Mouse (Mus musculus) stomach, embryonic 15.5 days (tissue): ENCODE results near the gene Ptgfrn. TPM values are rescaled to one million over a fixed set of nuclear protein-coding genes. Genes with fewer than 3 reads are reported as not detected.

Experiments used
- ATAC-seq: fragments of 200-750 bp; cut with Nextera tagmentation; 2 replicates; pipeline ENCODE4 v1.8.0; 2017; ENCODE audit warnings: low read depth, moderate number of reproducible peaks, moderate TSS enrichment; ENCODE audit not compliant: insufficient read depth, low FRiP score
- H3K27ac ChIP-seq: fragments of 300-500 bp; sonication (generic); 2 replicates; pipeline ENCODE4 v1.5.1; 2015; ENCODE audit warnings: mild to moderate bottlenecking, inconsistent platforms
- H3K27me3 ChIP-seq: fragments of 300-500 bp; sonication (generic); replicated peaks from 2 replicates; pipeline ENCODE4 v1.6.1; 2015; ENCODE audit warnings: inconsistent platforms
- H3K36me3 ChIP-seq: fragments of 300-500 bp; sonication (generic); 2 replicates; pipeline ENCODE4 v1.6.1; 2015; ENCODE audit warnings: inconsistent platforms
- H3K4me1 ChIP-seq: fragments of 300-500 bp; sonication (generic); 2 replicates; pipeline ENCODE4 v1.6.1; 2015; ENCODE audit warnings: inconsistent platforms
- H3K4me2 ChIP-seq: fragments of 300-500 bp; sonication (generic); 2 replicates; pipeline ENCODE4 v1.6.1; 2015; ENCODE audit warnings: mild to moderate bottlenecking, inconsistent platforms
- H3K4me3 ChIP-seq: fragments of 300-500 bp; sonication (generic); replicated peaks from 2 replicates; pipeline ENCODE4 v1.5.1; 2015; ENCODE audit warnings: inconsistent platforms
- H3K9ac ChIP-seq: fragments of 300-500 bp; sonication (generic); 2 replicates; pipeline ENCODE4 v1.6.1; 2015; ENCODE audit warnings: inconsistent platforms
- H3K9me3 ChIP-seq: fragments of 300-500 bp; sonication (generic); 2 replicates; pipeline ENCODE4 v1.6.1; 2016; ENCODE audit warnings: inconsistent platforms
- WGBS: fragments of 180-500 bp; shearing (Covaris S2); methylation state at CpG from one replicate; pipeline ENCODE4 v1.1.7; 2015; 5-methylcytosine and 5-hydroxymethylcytosine counted together
- polyA plus RNA-seq: library from polyadenylated mRNA; unstranded; fragments of >200 nt; fragmentation: Nextera tagmentation; extraction: Ambion mirVana; gene quantifications from 2 replicates; pipeline ENCODE4 v1.2.1, GENCODE M21; 2015

Ptgfrn gene
- polyA plus RNA-seq, 1 experiment from 2014 or later: 6.0 TPM

GRCm38 (mm10) chr3:101049997-101050396 lies 60.1 kb downstream of the Ptgfrn start:
- H3K27me3 ChIP-seq: no peaks in the 10 kb centered on the region
- H3K4me1 ChIP-seq: no peaks in the 10 kb centered on the region
- 68% methylated on average over 9 of the region's 9 CpGs for WGBS
- no peak for ATAC-seq
- no peak overlapping the region for H3K9ac ChIP-seq
- H3K4me2 ChIP-seq: no peak overlapping the region
- no peak overlapping the region for H3K4me3 ChIP-seq
- H3K9me3 ChIP-seq: no peaks in the 10 kb centered on the region
- no peak overlapping the region for H3K27ac ChIP-seq
- H3K36me3 ChIP-seq: no peaks in the 10 kb centered on the region

- no peak for ATAC-seq
- H3K9me3 ChIP-seq: no peaks in the 10 kb centered on the region
- 0 out of 2 replicates have a peak, but pooled peaks cover 4% of the 10 kb centered on the region for H3K4me1 ChIP-seq
- no peak overlapping the region for H3K4me2 ChIP-seq
- no peaks in the 10 kb centered on the region for H3K27me3 ChIP-seq
- H3K27ac ChIP-seq: peak overlapping the region; percentile 69; the same call in 1 of the 2 replicates
- WGBS: 83% methylated on average over 2 of the region's 2 CpGs
- H3K9ac ChIP-seq: no peak overlapping the region
- no peaks in the 10 kb centered on the region for H3K36me3 ChIP-seq
- H3K4me3 ChIP-seq: no peak overlapping the region
Observed at GRCm38 (mm10) chr3:101048781-101049180, 61.3 kb downstream of the Ptgfrn start.

DNA sequence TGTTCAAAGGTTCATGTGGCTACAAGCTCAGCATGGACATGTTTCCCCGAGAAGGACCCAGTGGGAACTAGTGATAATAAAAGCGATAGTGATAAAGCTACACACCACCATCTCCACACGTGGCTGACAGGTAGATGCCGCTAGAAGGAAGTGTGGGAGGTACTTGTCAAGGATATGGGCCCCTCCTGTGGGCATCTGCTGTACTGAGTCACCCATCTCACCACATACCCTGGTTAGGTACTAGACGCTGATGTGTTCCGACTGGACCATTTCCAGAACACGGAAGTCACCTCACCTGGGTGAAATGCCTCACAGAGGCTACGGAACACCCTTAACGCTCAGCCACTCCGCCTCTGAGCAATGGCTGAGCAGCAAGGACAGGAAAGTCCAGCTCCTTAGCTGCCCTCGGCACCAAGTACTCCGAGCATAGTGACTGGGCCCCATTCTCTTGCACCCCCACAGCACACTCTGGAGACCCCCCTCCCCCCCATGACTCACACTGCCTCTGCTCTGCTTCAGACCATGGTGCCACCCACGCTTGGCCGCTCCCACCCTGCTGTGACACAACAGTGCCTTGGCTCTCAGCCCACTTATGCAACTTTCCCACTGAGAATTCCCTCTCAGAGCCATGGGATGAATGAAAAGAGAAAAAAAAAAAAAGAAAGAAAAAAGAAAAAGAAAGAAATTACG lies 62.3 kb downstream of the Ptgfrn start:
- peaks cover 1% of the 10 kb centered on the region; the same call in 1 of the 2 replicates for H3K36me3 ChIP-seq
- H3K4me1 ChIP-seq: 0 out of 2 replicates have a peak, but pooled peaks cover 4% of the 10 kb centered on the region
- H3K4me2 ChIP-seq: no peak overlapping the region
- 84% methylated on average over 15 of the region's 15 CpGs for WGBS
- H3K9ac ChIP-seq: no peak overlapping the region
- no peaks in the 10 kb centered on the region for H3K27me3 ChIP-seq
- H3K4me3 ChIP-seq: no peak overlapping the region
- H3K9me3 ChIP-seq: no peaks in the 10 kb centered on the region
- ATAC-seq: peak; percentile 56; the same call in 1 of the 2 replicates
- H3K27ac ChIP-seq: peak overlapping the region; percentile 67; the same call in 1 of the 2 replicates

DNA sequence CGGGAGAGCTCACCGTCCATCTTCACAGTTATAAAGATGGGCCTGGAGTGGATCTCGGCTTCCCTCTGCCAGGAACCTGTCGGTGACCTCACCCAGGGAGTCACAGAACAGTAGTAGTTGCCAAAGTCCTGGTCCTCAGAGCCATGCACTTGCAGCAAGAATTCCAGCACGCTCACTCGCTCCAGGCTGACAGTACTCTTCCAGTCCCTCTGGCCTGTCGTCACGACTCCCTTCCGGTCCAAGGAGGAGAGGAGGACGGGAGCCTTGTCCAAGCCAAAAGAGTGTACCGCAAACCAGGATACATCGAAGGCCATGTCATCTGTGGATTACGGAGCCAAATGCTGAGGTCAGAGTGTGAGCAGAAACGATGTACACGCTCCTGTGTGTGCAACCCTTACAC lies 64.6 kb downstream of the Ptgfrn start:
- Histone ChIP-seq H3K9me3 (no peaks in the 10 kb centered on the region), H3K4me3 (no peak overlapping the region), H3K4me1 (0 out of 2 replicates have a peak, but pooled peaks cover 4% of the 10 kb centered on the region), H3K9ac (no peak overlapping the region), H3K27me3 (no peaks in the 10 kb centered on the region), H3K36me3 (peaks cover 3% of the 10 kb centered on the region; the same call in 1 of the 2 replicates), H3K27ac (peak overlapping the region; percentile 5; the same call in 1 of the 2 replicates), H3K4me2 (no peak overlapping the region)
- ATAC-seq: no peak
- WGBS: 87% methylated on average over 15 of the region's 15 CpGs

DNA sequence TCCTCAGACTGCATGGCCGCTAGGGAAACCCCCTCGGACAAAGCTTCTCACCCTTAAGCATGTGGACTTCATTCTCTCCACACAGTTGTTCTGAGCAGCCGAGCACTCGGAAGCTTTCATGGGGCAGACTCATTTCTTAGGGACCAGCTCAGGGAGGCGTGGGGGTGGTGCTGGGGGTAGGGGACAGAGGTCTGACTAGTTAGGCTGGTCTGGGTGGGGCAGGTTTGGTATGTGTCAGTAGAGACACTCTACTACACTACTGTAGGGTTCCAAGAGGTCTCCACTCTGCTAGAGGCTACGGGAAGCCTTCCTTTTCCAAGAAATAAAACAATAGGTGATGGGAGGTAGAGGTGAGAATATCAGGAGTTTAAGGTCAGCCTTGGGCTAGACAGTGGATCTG lies 65.4 kb downstream of the Ptgfrn start:
- no peak overlapping the region for H3K4me2 ChIP-seq
- ATAC-seq: 0 out of 2 replicates have a peak, but pooled peaks have one; percentile 52
- 0 out of 2 replicates have a peak, but pooled peaks cover 4% of the 10 kb centered on the region for H3K4me1 ChIP-seq
- H3K4me3 ChIP-seq: no peak overlapping the region
- H3K36me3 ChIP-seq: peaks cover 5% of the 10 kb centered on the region
- peak overlapping the region; percentile 31; the same call in 1 of the 2 replicates for H3K27ac ChIP-seq
- no peaks in the 10 kb centered on the region for H3K9me3 ChIP-seq
- H3K27me3 ChIP-seq: no peaks in the 10 kb centered on the region
- H3K9ac ChIP-seq: no peak overlapping the region
- WGBS: 66% methylated on average over 6 of the region's 6 CpGs

- WGBS: 85% methylated on average over 7 of the region's 7 CpGs
- no peaks in the 10 kb centered on the region for H3K9me3 ChIP-seq
- no peak overlapping the region for H3K4me2 ChIP-seq
- no peak overlapping the region for H3K27ac ChIP-seq
- H3K9ac ChIP-seq: no peak overlapping the region
- no peak overlapping the region for H3K4me3 ChIP-seq
- H3K4me1 ChIP-seq: 0 out of 2 replicates have a peak, but pooled peaks cover 4% of the 10 kb centered on the region
- H3K36me3 ChIP-seq: peaks cover 5% of the 10 kb centered on the region
- ATAC-seq: no peak
- no peaks in the 10 kb centered on the region for H3K27me3 ChIP-seq
Observed at GRCm38 (mm10) chr3:101041997-101042396, 68.1 kb downstream of the Ptgfrn start.

- no peak overlapping the region for H3K4me3 ChIP-seq
- no peaks in the 10 kb centered on the region for H3K27me3 ChIP-seq
- H3K36me3 ChIP-seq: peaks cover 5% of the 10 kb centered on the region
- no peak overlapping the region for H3K4me2 ChIP-seq
- H3K9ac ChIP-seq: no peak overlapping the region
- ATAC-seq: no peak
- H3K9me3 ChIP-seq: no peaks in the 10 kb centered on the region
- H3K4me1 ChIP-seq: no peaks in the 10 kb centered on the region
- no peak overlapping the region for H3K27ac ChIP-seq
- 73% methylated on average over 5 of the region's 5 CpGs for WGBS
Observed at GRCm38 (mm10) chr3:101037984-101038545, 72.0 kb downstream of the Ptgfrn start.

- Histone ChIP-seq H3K4me2 (no peak overlapping the region), H3K4me3 (no peak overlapping the region), H3K4me1 (no peaks in the 10 kb centered on the region), H3K36me3 (peaks cover 3% of the 10 kb centered on the region; the same call in 1 of the 2 replicates), H3K27me3 (no peaks in the 10 kb centered on the region), H3K9ac (no peak overlapping the region), H3K27ac (no peak overlapping the region), H3K9me3 (no peaks in the 10 kb centered on the region)
- WGBS: 92% methylated on average over 2 of the region's 2 CpGs
- ATAC-seq: no peak
Observed at GRCm38 (mm10) chr3:101036001-101036400, 74.1 kb downstream of the Ptgfrn start.

DNA sequence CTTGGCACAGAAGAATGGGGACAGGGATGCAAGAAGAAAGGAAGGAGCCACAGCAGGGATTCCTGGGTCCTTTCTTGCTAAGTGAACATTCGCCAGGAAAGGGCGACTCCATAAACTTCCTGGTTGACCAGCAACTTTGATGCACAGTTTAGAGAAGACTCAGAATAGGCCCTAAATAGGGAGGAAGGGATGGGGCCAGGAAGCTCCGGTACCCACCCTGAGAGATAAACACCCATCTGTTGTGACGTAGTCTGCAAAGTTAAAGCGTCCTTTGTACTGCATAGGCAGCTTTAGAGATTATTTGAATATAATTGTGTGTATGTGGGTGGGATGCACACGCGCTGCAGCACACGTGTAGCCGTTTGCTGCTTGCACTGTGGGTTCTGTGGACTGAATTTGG lies 75.6 kb downstream of the Ptgfrn start:
- Histone ChIP-seq H3K4me2 (no peak overlapping the region), H3K9ac (no peak overlapping the region), H3K4me1 (no peaks in the 10 kb centered on the region), H3K9me3 (no peaks in the 10 kb centered on the region), H3K36me3 (no peaks in the 10 kb centered on the region), H3K27me3 (no peaks in the 10 kb centered on the region), H3K4me3 (no peak overlapping the region), H3K27ac (no peak overlapping the region)
- WGBS: 85% methylated on average over 9 of the region's 9 CpGs
- ATAC-seq: no peak

- ATAC-seq: no peak
- 40% methylated on average over 4 of the region's 4 CpGs for WGBS
Observed at GRCm38 (mm10) chr3:101033644-101034043, 76.4 kb downstream of the Ptgfrn start.

DNA sequence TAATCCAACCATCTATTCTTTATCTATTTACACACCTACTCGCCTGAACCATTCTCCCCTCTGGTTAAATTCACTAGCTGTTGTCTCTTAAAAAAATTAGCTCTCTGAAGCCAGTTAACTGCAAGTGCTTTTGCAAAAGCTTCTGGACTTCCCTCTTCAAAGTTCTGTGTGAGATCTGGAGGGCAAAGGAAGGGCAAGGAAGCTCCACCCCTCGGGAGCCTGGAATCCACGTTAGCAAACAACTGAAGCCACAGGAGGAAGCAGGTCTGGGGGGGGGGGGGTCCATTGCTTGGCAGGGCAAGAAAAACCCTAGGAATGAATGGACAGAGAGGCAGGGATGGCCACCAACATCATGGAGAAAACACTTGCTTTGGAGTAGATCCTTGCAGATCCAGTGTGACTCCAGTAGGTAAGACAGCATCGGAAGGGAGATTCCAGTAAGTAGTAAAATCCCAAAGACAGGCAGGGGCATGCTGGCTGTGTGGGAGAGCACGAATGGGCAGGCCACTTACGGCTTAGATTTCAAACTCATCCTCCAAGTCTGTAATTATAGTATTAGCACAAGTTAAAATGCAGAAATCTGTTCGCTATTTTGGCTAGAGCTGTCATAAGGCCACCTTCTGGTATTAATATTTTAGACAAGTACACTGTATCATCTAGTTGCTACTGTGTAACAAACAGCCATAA lies 78.5 kb downstream of the Ptgfrn start:
- no peak overlapping the region for H3K4me3 ChIP-seq
- H3K4me1 ChIP-seq: no peaks in the 10 kb centered on the region
- no peaks in the 10 kb centered on the region for H3K9me3 ChIP-seq
- H3K27ac ChIP-seq: peak overlapping the region; percentile 31; the same call in 1 of the 2 replicates
- H3K27me3 ChIP-seq: no peaks in the 10 kb centered on the region
- H3K9ac ChIP-seq: no peak overlapping the region
- H3K36me3 ChIP-seq: no peaks in the 10 kb centered on the region
- no peak overlapping the region for H3K4me2 ChIP-seq
- no peak for ATAC-seq
- 41% methylated on average over 7 of the region's 7 CpGs for WGBS

More at GRCm38 (mm10) chr3:101033644-101034043, 76.4 kb downstream of the Ptgfrn start:
- Histone ChIP-seq H3K4me1 (no peaks in the 10 kb centered on the region), H3K4me3 (no peak overlapping the region), H3K4me2 (no peak overlapping the region), H3K27me3 (no peaks in the 10 kb centered on the region), H3K9ac (no peak overlapping the region), H3K36me3 (no peaks in the 10 kb centered on the region), H3K27ac (no peak overlapping the region), H3K9me3 (no peaks in the 10 kb centered on the region)

DNA sequence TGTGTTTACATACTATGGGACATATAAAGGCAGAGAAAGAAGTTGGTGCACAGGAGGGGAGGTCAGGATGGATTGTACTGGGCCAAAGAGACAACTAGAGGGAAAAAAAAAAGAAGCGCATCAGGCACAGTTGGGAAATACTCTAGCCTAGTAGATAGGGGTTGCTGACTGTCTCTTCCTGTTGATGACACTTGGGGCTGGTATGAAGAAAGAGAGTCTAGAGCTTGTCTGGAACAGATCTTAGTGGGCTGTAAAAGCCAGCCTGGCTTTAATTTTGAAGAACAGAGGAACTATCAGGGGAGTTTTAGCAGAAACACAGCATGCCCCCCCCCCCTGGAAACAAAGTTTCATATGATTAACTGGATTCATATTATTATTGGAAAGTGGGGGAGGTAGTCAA lies 79.4 kb downstream of the Ptgfrn start:
- no peaks in the 10 kb centered on the region for H3K36me3 ChIP-seq
- ATAC-seq: no peak
- no peaks in the 10 kb centered on the region for H3K9me3 ChIP-seq
- WGBS: 90% methylated on average over 1 of the region's 1 CpGs
- no peaks in the 10 kb centered on the region for H3K4me1 ChIP-seq
- H3K4me2 ChIP-seq: no peak overlapping the region
- no peak overlapping the region for H3K9ac ChIP-seq
- no peaks in the 10 kb centered on the region for H3K27me3 ChIP-seq
- no peak overlapping the region for H3K27ac ChIP-seq
- no peak overlapping the region for H3K4me3 ChIP-seq
